In genomic region chr4:136424120-136424999, GRCm38 (mm10) we compare ENCODE assay signal across 8 mouse cellular contexts. TPM values are rescaled to one million over a fixed set of nuclear protein-coding genes. Genes with fewer than 3 reads are reported as not detected.
DNase-seq lines count a peak whose midpoint lies in the region; ATAC-seq and TF ChIP-seq lines count a peak whose summit lies in the region.

No protein-coding gene starts in this region.

- H3K9me3 ChIP-seq in intestine, embryonic 16.5 days (ENCODE audit: control insufficient read depth, low read length): no peaks in the 10 kb centered on the region
- no peaks in the 10 kb centered on the region for H3K9me3 ChIP-seq in neural tube, embryonic 13.5 days

- TF ChIP-seq CTCF in gastrocnemius, adult 2 months (IDR thresholded peaks at IDR 0.05): no peak
- TF ChIP-seq CTCF in thymus, adult 2 months (IDR thresholded peaks at IDR 0.05; ENCODE audit: borderline replicate concordance, control insufficient read depth, extremely low read depth, insufficient read depth, low read length, poor library complexity): no peak

- DNase-seq in gastrocnemius, adult 2 months: no peak
- DNase-seq in gastrocnemius, adult 18-20 months (ENCODE audit: low spot score): no peak
- DNase-seq in thymus, postnatal 4 days: peak; percentile 45
- DNase-seq in thymus, adult 2 months: no peak
- no peak for DNase-seq in gastrocnemius, postnatal 10 days
- no peak for DNase-seq in MN1 (ENCODE audit: low spot score)

- no peak for TF ChIP-seq POLR2A in thymus, adult 2 months (IDR thresholded peaks at IDR 0.05; ENCODE audit: control insufficient read depth, extremely low read depth, insufficient read depth, low read length, poor library complexity)

- intact Hi-C loops in gastrocnemius, adult 2 months (cut with DNase I): no loop called here

- peak overlapping the region; percentile 94 for H3K4me2 ChIP-seq in intestine, embryonic 16.5 days (ENCODE audit: low read depth, low read length)
- H3K4me2 ChIP-seq in neural tube, embryonic 13.5 days: peak overlapping the region; percentile 81

- peak overlapping the region; percentile 64 for H3K4me3 ChIP-seq in gastrocnemius, adult 2 months
- H3K4me3 ChIP-seq in thymus, adult 2 months (ENCODE audit: control insufficient read depth, insufficient read depth, low read length): no peak overlapping the region
- peak overlapping the region; percentile 57 for H3K4me3 ChIP-seq in intestine, embryonic 16.5 days (ENCODE audit: low read length)
- peak overlapping the region; percentile 45 for H3K4me3 ChIP-seq in neural tube, embryonic 13.5 days

- ATAC-seq in intestine, embryonic 16.5 days: peak; percentile 59
- ATAC-seq in neural tube, embryonic 13.5 days (ENCODE audit: low read depth): peak; percentile 44

- H3K36me3 ChIP-seq in thymus, adult 2 months (ENCODE audit: control insufficient read depth, insufficient read depth, low read length): no peaks in the 10 kb centered on the region
- H3K36me3 ChIP-seq in intestine, embryonic 16.5 days (ENCODE audit: control insufficient read depth, insufficient read depth, low read length): no peaks in the 10 kb centered on the region
- no peaks in the 10 kb centered on the region for H3K36me3 ChIP-seq in neural tube, embryonic 13.5 days

- no peak overlapping the region for H3K27ac ChIP-seq in gastrocnemius, adult 2 months
- no peak overlapping the region for H3K27ac ChIP-seq in thymus, adult 2 months (ENCODE audit: control insufficient read depth, insufficient read depth, low read length)
- H3K27ac ChIP-seq in intestine, embryonic 16.5 days (ENCODE audit: low read length): no peak overlapping the region
- no peak overlapping the region for H3K27ac ChIP-seq in neural tube, embryonic 13.5 days (replicated peaks)

- 5% methylated on average over 69 of the region's 70 CpGs for WGBS in thymus, adult 2 months
- WGBS in intestine, embryonic 16.5 days: 1% methylated on average over 67 of the region's 70 CpGs
- WGBS in neural tube, embryonic 13.5 days: 2% methylated on average over 69 of the region's 70 CpGs

- H3K4me1 ChIP-seq in thymus, adult 2 months (replicated peaks; ENCODE audit: control insufficient read depth, insufficient read depth, low read length): peaks cover 6% of the 10 kb centered on the region
- H3K4me1 ChIP-seq in intestine, embryonic 16.5 days (ENCODE audit: control insufficient read depth, insufficient read depth, low read length): peaks cover 7% of the 10 kb centered on the region
- peaks cover 21% of the 10 kb centered on the region for H3K4me1 ChIP-seq in neural tube, embryonic 13.5 days (replicated peaks)

- H3K27me3 ChIP-seq in thymus, adult 2 months (ENCODE audit: control insufficient read depth, insufficient read depth, low read length): peaks cover 9% of the 10 kb centered on the region; the same call in 1 of the 2 replicates
- H3K27me3 ChIP-seq in intestine, embryonic 16.5 days (replicated peaks; ENCODE audit: control insufficient read depth, insufficient read depth, low read length): peaks cover 13% of the 10 kb centered on the region
- H3K27me3 ChIP-seq in neural tube, embryonic 13.5 days: peaks cover 62% of the 10 kb centered on the region

- H3K9ac ChIP-seq in intestine, embryonic 16.5 days (ENCODE audit: low read depth, low read length): peak overlapping the region; percentile 65
- peak overlapping the region; percentile 67 for H3K9ac ChIP-seq in neural tube, embryonic 13.5 days

RNA-seq across cellular contexts. Expression of gene Htr1d, which starts 1.0 kb away (rescaled TPM):
- not detected for total RNA-seq in gastrocnemius, adult 2 months (2021)
- not detected for total RNA-seq in gastrocnemius, adult 18-20 months (2021)
- polyA plus RNA-seq in thymus, adult 2 months (2012; rRNA removed): 0.24 and 0.57 TPM in 2 replicates
- polyA plus RNA-seq in intestine, embryonic 16.5 days (2015; fragmentation: Nextera tagmentation; extraction: Ambion mirVana): 0.10 and 0.16 TPM in 2 replicates
- polyA plus RNA-seq in neural tube, embryonic 13.5 days (2015; fragmentation: Nextera tagmentation; extraction: Ambion mirVana): 0.75 and 1.4 TPM in 2 replicates
- under 1 TPM in 1 of 2 experiments, not detected in 1; 0.07 TPM for total RNA-seq in gastrocnemius, postnatal 10 days (2021)

RNA-seq across cellular contexts. Expression of gene 6030445D17Rik, which starts 37.7 kb away (rescaled TPM):
- under 1 TPM; 0.13 to 0.17 TPM for total RNA-seq in gastrocnemius, adult 2 months (2021)
- under 1 TPM in 1 of 2 experiments, not detected in 1; 0.12 TPM for total RNA-seq in gastrocnemius, adult 18-20 months (2021)
- 0.14 and 0.19 TPM in 2 replicates for polyA plus RNA-seq in thymus, adult 2 months (2012; rRNA removed)
- 0.27 and 0.50 TPM in 2 replicates for polyA plus RNA-seq in intestine, embryonic 16.5 days (2015; fragmentation: Nextera tagmentation; extraction: Ambion mirVana)
- polyA plus RNA-seq in neural tube, embryonic 13.5 days (2015; fragmentation: Nextera tagmentation; extraction: Ambion mirVana): 0.43 TPM in 1 of 2 replicates, not detected in the other
- total RNA-seq in gastrocnemius, postnatal 10 days (2021): under 1 TPM; 0.25 to 0.26 TPM

RNA-seq across cellular contexts. Expression of gene Luzp1, which starts 45.2 kb away (rescaled TPM):
- total RNA-seq in gastrocnemius, adult 2 months (2021): 10 to 100 TPM; 10.8 to 16.0 TPM
- 10 to 100 TPM; 10.1 to 18.3 TPM for total RNA-seq in gastrocnemius, adult 18-20 months (2021)
- 4.1 and 5.0 TPM in 2 replicates for polyA plus RNA-seq in thymus, adult 2 months (2012; rRNA removed)
- 96.8 and 115 TPM in 2 replicates for polyA plus RNA-seq in intestine, embryonic 16.5 days (2015; fragmentation: Nextera tagmentation; extraction: Ambion mirVana)
- 70.9 and 77.6 TPM in 2 replicates for polyA plus RNA-seq in neural tube, embryonic 13.5 days (2015; fragmentation: Nextera tagmentation; extraction: Ambion mirVana)
- total RNA-seq in gastrocnemius, postnatal 10 days (2021): 10 to 100 TPM; 17.8 to 22.8 TPM
